Mouse (Mus musculus) left cerebral cortex, adult 9 months (tissue): ENCODE results near the gene Ptpa.
"Not testable (repeated sequence)": the region's sequence is repeated elsewhere in the genome, so short reads cannot be mapped to it uniquely, and the experiment has no call there.

Experiments
- DNase-seq, 2 experiments: peaks; one replicate each; pipeline ENCODE4 v3.0.0; 2022; ENCODE audit warnings: low spot score in 2 of 2

Gene Ptpa

GRCm38 (mm10) chr2:30402351-30402826 is 13.4 kb upstream of the Ptpa start:
- no peak for DNase-seq

- no peak for DNase-seq
Measured at GRCm38 (mm10) chr2:30402843-30403242, 13.0 kb upstream of the Ptpa start.

- no peak for DNase-seq
Measured at GRCm38 (mm10) chr2:30403870-30404269, 12.0 kb upstream of the Ptpa start.

GRCm38 (mm10) chr2:30407221-30407620 is 8.6 kb upstream of the Ptpa start:
- DNase-seq, result no peak

GRCm38 (mm10) chr2:30407778-30408177 is 8.1 kb upstream of the Ptpa start:
- no peak for DNase-seq

- DNase-seq, result no peak
Measured at GRCm38 (mm10) chr2:30408452-30409100, 7.3 kb upstream of the Ptpa start.

- no peak for DNase-seq
Measured at GRCm38 (mm10) chr2:30409454-30410176, 6.2 kb upstream of the Ptpa start.

- DNase-seq, result peak in 1 of 2 experiments; percentile 81
Measured at GRCm38 (mm10) chr2:30413038-30413973, 2.5 kb upstream of the Ptpa start.

GRCm38 (mm10) chr2:30414101-30414500 is 1.7 kb upstream of the Ptpa start:
- no peak for DNase-seq

- no peak for DNase-seq
Measured at GRCm38 (mm10) chr2:30414681-30415080, 1.2 kb upstream of the Ptpa start.

GRCm38 (mm10) chr2:30415157-30415935 is 493 bp upstream of the Ptpa start, which contains the start of gene Crat:
TSS of gene Crat (minus strand) at chr2:30415813.
- DNase-seq, result peak; percentile 90 to 92

GRCm38 (mm10) chr2:30416649-30416965 is 768 bp downstream of the Ptpa start:
- no peak for DNase-seq

- DNase-seq, result not testable (repeated sequence)
Measured at GRCm38 (mm10) chr2:30417154-30417553, 1.3 kb downstream of the Ptpa start.

GRCm38 (mm10) chr2:30417595-30418165 is 1.8 kb downstream of the Ptpa start:
- no peak for DNase-seq

- DNase-seq, result no peak
Measured at GRCm38 (mm10) chr2:30418259-30418658, 2.4 kb downstream of the Ptpa start.

GRCm38 (mm10) chr2:30419112-30419511 is 3.3 kb downstream of the Ptpa start:
- no peak for DNase-seq

GRCm38 (mm10) chr2:30421432-30421831 is 5.6 kb downstream of the Ptpa start:
- no peak for DNase-seq

- no peak for DNase-seq
Measured at GRCm38 (mm10) chr2:30429156-30429555, 13.3 kb downstream of the Ptpa start.

- peak in 1 of 2 experiments; percentile 81 for DNase-seq
Measured at GRCm38 (mm10) chr2:30435326-30436155, 19.7 kb downstream of the Ptpa start.

- no peak for DNase-seq
Measured at GRCm38 (mm10) chr2:30436156-30436545, 20.3 kb downstream of the Ptpa start.
